Mouse (Mus musculus): ENCODE measurements around the gene Rnf44. TPM values are rescaled to one million over a fixed set of nuclear protein-coding genes. Genes with fewer than 3 reads are reported as not detected.

Rnf44 gene
- polyA plus RNA-seq, 1 experiment from 2014 or later: 58.8 TPM

- H3K4me1 ChIP-seq: no peaks in the 10 kb centered on the region
- H3K36me3 ChIP-seq: no peaks in the 10 kb centered on the region
- H3K4me3 ChIP-seq: no peak within 1 kb of the TSS
- WGBS: 58% methylated on average over 5 of the region's 5 CpGs
- H3K4me2 ChIP-seq: no peak within 1 kb of the TSS
- H3K9ac ChIP-seq: no peak within 1 kb of the TSS
- no peak within 1 kb of the TSS for H3K27ac ChIP-seq
- H3K27me3 ChIP-seq: no peaks in the 10 kb centered on the region
- no peaks in the 10 kb centered on the region for H3K9me3 ChIP-seq
- no peak for ATAC-seq (ENCODE audit: insufficient number of reproducible peaks, low FRiP score, low TSS enrichment, low read depth)
Measured at GRCm38 (mm10) chr13:54701243-54701642, 7.5 kb upstream of the Rnf44 start, which contains the start of gene Cdhr2. TSS of gene Cdhr2 (plus strand) at chr13:54701461.

GRCm38 (mm10) chr13:54695479-54696230 lies 1.9 kb upstream of the Rnf44 start:
- 90% methylated on average over 11 of the region's 11 CpGs for WGBS
- ATAC-seq (ENCODE audit: insufficient number of reproducible peaks, low FRiP score, low TSS enrichment, low read depth): no peak
- H3K4me3 ChIP-seq: no peak overlapping the region

DNA sequence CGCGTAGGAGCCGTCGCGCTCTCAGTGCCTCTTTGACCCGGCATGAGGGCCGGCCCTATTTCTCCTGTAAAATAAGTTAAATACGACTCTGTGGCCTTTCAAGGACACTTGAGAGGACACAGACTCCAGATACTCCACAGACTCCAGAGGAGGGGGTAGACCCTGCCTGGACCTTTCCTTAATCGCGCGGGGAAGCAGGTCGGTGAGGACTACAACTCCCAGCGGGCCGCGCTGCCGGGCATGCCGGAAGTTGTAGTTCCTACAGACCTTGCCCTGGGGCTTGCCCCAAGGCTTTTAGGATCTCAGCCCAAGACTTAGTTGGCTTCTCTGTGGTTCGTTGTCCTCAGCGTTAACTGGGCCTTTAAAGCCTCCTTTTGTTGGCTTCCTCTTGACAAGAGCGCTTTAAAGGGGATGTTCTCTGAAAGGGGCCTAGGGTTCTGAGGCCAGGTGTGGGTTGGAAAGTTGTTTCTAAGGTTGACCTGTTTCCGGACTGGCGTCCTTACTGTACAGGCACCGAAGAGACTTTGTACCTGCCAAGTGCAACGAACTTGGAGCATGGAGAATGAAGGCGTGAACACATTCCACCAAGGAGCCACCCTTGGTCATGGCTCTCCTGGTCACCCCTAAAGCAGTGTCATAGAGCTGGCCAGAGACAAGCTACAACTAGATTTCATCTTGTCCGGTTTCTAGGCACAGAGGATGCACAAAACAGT lies 797 bp upstream of the Rnf44 start:
- ATAC-seq (ENCODE audit: insufficient number of reproducible peaks, low FRiP score, low TSS enrichment, low read depth): peak; percentile 68
- Histone ChIP-seq H3K9ac (peak overlapping the region; percentile 45), H3K27ac (peak overlapping the region; percentile 96), H3K4me1 (peaks cover 26% of the 10 kb centered on the region), H3K4me2 (peak overlapping the region; percentile 53), H3K36me3 (no peaks in the 10 kb centered on the region), H3K4me3 (peak overlapping the region; percentile 96), H3K9me3 (no peaks in the 10 kb centered on the region), H3K27me3 (no peaks in the 10 kb centered on the region)
- 16% methylated on average over 26 of the region's 26 CpGs for WGBS

More at GRCm38 (mm10) chr13:54695479-54696230, 1.9 kb upstream of the Rnf44 start:
- H3K27ac ChIP-seq: no peak overlapping the region
- peaks cover 23% of the 10 kb centered on the region for H3K4me1 ChIP-seq
- no peaks in the 10 kb centered on the region for H3K36me3 ChIP-seq
- H3K4me2 ChIP-seq: no peak overlapping the region
- H3K9me3 ChIP-seq: no peaks in the 10 kb centered on the region
- H3K27me3 ChIP-seq: no peaks in the 10 kb centered on the region
- no peak overlapping the region for H3K9ac ChIP-seq

DNA sequence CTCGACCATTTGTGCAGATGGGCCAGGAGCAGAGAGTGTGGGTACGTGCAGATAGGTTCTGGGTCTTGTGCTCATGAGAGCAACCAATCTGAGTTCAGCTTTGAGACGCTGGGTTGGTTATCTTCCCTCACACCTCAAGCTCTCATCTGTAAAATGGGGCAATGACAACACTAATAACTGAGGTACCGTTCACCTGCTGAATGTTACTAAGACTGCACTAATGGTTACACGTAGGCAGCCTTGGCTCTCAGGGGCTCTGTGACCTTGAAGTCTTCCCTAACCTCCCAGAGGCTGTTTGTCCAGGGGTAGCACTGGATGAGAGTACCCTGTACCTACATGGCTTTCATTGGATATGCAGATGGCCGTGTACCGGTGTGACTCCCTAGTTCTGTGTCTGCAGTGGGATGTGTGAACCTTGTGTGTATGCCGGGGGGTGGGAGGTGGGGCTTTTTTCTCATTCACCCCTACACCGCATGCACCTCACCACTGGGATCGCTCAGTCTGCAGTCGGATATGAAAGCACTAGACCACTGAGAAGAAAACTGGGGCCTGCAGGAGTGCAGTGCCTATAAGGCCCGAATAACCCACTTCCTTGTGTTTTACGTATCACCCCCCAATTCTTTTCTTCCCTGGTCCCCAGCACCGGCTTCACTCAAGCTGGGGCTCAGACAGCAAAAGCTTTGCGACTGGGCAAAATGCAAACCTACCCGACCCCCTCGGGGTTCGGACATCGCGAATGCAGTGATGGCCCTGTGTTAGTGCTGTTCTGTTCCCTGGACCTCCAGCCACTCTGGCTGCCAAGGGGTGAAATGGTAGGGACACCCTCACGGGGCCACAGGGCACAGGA lies 773 bp downstream of the Rnf44 start:
- Histone ChIP-seq H3K4me2 (peak overlapping the region; percentile 87), H3K27me3 (no peaks in the 10 kb centered on the region), H3K4me3 (peak overlapping the region; percentile 96), H3K9me3 (no peaks in the 10 kb centered on the region), H3K36me3 (no peaks in the 10 kb centered on the region), H3K4me1 (peaks cover 35% of the 10 kb centered on the region), H3K27ac (peak overlapping the region; percentile 96), H3K9ac (peak overlapping the region; percentile 86)
- no peak for ATAC-seq (ENCODE audit: insufficient number of reproducible peaks, low FRiP score, low TSS enrichment, low read depth)
- WGBS: 12% methylated on average over 21 of the region's 21 CpGs

DNA sequence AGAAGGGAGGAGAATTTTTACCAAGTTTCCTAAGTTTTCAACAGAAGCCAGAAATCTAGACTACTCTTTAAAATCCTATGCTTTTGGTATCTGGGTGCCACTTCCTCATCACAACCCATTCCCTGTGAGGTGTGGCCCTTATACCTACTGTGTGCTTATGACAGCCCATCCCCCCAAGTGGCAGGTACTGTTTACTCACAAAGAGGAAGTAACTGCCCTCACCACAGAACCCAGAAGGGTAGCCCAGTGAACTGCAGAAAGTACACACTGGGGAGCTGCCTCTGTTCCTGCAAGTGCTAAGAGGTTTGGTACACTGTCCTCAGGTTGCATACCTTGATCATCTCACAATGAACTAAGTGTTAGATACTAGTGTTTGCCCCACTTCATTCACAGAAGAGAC lies 2.0 kb downstream of the Rnf44 start:
- Histone ChIP-seq H3K9ac (no peak overlapping the region), H3K4me1 (peaks cover 35% of the 10 kb centered on the region), H3K36me3 (no peaks in the 10 kb centered on the region), H3K4me2 (no peak overlapping the region), H3K27ac (no peak overlapping the region), H3K27me3 (no peaks in the 10 kb centered on the region), H3K9me3 (no peaks in the 10 kb centered on the region), H3K4me3 (no peak overlapping the region)
- ATAC-seq (ENCODE audit: insufficient number of reproducible peaks, low FRiP score, low TSS enrichment, low read depth): no peak

- ATAC-seq (ENCODE audit: insufficient number of reproducible peaks, low FRiP score, low TSS enrichment, low read depth): no peak
- no peaks in the 10 kb centered on the region for H3K36me3 ChIP-seq
- no peaks in the 10 kb centered on the region for H3K9me3 ChIP-seq
- no peaks in the 10 kb centered on the region for H3K27me3 ChIP-seq
- no peak overlapping the region for H3K27ac ChIP-seq
- peaks cover 49% of the 10 kb centered on the region for H3K4me1 ChIP-seq
- WGBS: 91% methylated on average over 8 of the region's 8 CpGs
- H3K9ac ChIP-seq: no peak overlapping the region
- H3K4me2 ChIP-seq: no peak overlapping the region
- no peak overlapping the region for H3K4me3 ChIP-seq
Measured at GRCm38 (mm10) chr13:54690151-54690740, 3.5 kb downstream of the Rnf44 start.

GRCm38 (mm10) chr13:54687575-54688424 lies 5.9 kb downstream of the Rnf44 start:
- Histone ChIP-seq H3K4me3 (peak overlapping the region; percentile 94), H3K9ac (peak overlapping the region; percentile 95), H3K27me3 (no peaks in the 10 kb centered on the region), H3K4me1 (peaks cover 62% of the 10 kb centered on the region), H3K27ac (peak overlapping the region; percentile 99), H3K9me3 (no peaks in the 10 kb centered on the region), H3K36me3 (peaks cover 15% of the 10 kb centered on the region), H3K4me2 (peak overlapping the region; percentile 64)
- ATAC-seq (ENCODE audit: insufficient number of reproducible peaks, low FRiP score, low TSS enrichment, low read depth): peak; percentile 89
- WGBS: under 1% methylated on average over 78 of the region's 82 CpGs

- peaks cover 55% of the 10 kb centered on the region for H3K4me1 ChIP-seq
- peak overlapping the region; percentile 94 for H3K4me3 ChIP-seq
- peak overlapping the region; percentile 64 for H3K4me2 ChIP-seq
- no peaks in the 10 kb centered on the region for H3K9me3 ChIP-seq
- peaks cover 22% of the 10 kb centered on the region for H3K36me3 ChIP-seq
- WGBS: 0% methylated on average over 35 of the region's 35 CpGs
- no peaks in the 10 kb centered on the region for H3K27me3 ChIP-seq
- peak overlapping the region; percentile 99 for H3K27ac ChIP-seq
- H3K9ac ChIP-seq: peak overlapping the region; percentile 95
- ATAC-seq (ENCODE audit: insufficient number of reproducible peaks, low FRiP score, low TSS enrichment, low read depth): peak; percentile 52; the same call in 1 of the 2 replicates
Measured at GRCm38 (mm10) chr13:54687096-54687495, 6.6 kb downstream of the Rnf44 start.

DNA sequence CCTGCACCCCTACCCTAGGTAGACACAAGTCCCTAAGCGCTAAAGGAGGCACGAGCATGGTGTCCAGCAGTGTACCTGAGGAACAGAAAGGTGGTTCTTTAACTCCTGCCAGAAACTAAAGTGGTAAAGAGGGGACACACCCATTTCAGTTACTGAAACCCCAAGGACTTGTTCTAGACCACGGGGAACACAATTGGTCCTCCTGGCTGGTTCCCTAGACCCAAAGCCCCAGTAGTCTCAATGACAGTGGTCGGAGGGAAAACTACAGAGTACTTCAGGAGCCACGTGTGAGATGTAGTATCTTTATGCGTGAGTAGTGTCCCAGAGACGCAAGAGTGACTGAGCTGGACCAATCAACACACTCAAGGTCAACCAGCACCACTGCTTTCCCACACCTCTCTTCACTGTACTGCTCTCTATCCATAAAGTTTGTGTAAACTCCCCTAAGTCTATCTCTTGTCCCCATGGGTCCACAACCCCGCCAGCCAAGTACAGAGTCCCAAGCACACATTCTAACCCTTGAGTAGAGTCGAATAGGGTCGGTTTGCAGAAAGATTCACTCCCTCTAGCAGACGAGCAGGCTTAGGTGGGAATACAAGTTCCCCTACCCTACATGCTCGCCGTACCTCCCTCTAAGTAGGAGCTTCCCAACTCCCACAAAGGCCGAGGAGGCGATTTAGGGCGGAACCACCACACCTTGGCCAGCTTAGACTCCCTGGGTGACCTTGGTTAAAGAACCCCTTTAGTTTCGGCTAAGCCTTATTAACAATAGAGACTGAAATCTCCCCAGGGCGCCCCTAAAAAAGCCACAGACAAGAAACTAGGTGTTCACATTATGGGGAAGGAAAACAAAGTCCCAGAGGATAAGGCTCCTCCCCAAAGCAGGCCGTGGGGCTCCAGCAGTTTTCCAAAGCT lies 7.3 kb downstream of the Rnf44 start:
- Histone ChIP-seq H3K9me3 (no peaks in the 10 kb centered on the region), H3K9ac (peak overlapping the region; percentile 95), H3K4me3 (peak overlapping the region; percentile 94), H3K4me1 (peaks cover 48% of the 10 kb centered on the region), H3K27me3 (no peaks in the 10 kb centered on the region), H3K27ac (peak overlapping the region; percentile 99), H3K36me3 (peaks cover 29% of the 10 kb centered on the region), H3K4me2 (peak overlapping the region; percentile 64)
- WGBS: 5% methylated on average over 19 of the region's 19 CpGs
- no peak for ATAC-seq (ENCODE audit: insufficient number of reproducible peaks, low FRiP score, low TSS enrichment, low read depth)

DNA sequence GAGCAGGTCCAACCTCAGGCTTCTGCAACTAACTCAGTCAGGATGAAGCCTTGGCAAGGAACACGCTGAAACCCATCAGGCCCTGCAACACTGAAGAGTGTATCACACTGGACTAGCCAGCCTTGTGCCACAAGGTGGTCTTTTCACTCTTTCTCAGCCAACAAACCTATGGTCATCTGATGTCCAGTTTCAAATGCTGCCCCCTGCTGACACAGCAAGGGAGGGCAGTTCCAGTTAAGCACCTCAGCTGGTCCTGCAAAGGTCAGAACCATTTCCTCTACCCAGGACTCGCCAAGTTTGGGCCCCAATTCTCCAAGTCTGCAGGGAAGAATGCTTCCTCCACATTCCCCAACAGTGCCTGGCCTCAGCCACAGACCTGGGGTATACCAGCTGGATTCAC lies 8.5 kb downstream of the Rnf44 start:
- no peaks in the 10 kb centered on the region for H3K9me3 ChIP-seq
- H3K4me3 ChIP-seq: no peak overlapping the region
- peaks cover 42% of the 10 kb centered on the region for H3K4me1 ChIP-seq
- peak overlapping the region; percentile 64 for H3K4me2 ChIP-seq
- no peak for ATAC-seq (ENCODE audit: insufficient number of reproducible peaks, low FRiP score, low TSS enrichment, low read depth)
- no peaks in the 10 kb centered on the region for H3K27me3 ChIP-seq
- H3K9ac ChIP-seq: 0 out of 2 replicates have a peak overlapping the region, but pooled peaks have one; percentile 5
- H3K27ac ChIP-seq: no peak overlapping the region
- H3K36me3 ChIP-seq: peaks cover 42% of the 10 kb centered on the region
- WGBS: 44% methylated on average over 2 of the region's 2 CpGs

Data from limb, embryonic 15.5 days (tissue).